Mouse (Mus musculus): ENCODE measurements around the gene Ago3.

The Ago3 gene

GRCm38 (mm10) chr4:126325281-126325861 is 104.0 kb downstream of the Ago3 start, which contains the start of gene Tekt2:
TSS of gene Tekt2 (minus strand) at chr4:126325688.
- no peak for TF ChIP-seq GATA4 (IDR thresholded peaks at IDR 0.05; ENCODE audit: insufficient replicate concordance, low read length)

GRCm38 (mm10) chr4:126324861-126325260 is 104.5 kb downstream of the Ago3 start:
- no peak for TF ChIP-seq GATA4 (IDR thresholded peaks at IDR 0.05; ENCODE audit: insufficient replicate concordance, low read length)

- no peak for TF ChIP-seq GATA4 (IDR thresholded peaks at IDR 0.05; ENCODE audit: insufficient replicate concordance, low read length)
Observed at GRCm38 (mm10) chr4:126322646-126323045, 106.7 kb downstream of the Ago3 start.

GRCm38 (mm10) chr4:126321854-126322511 is 107.4 kb downstream of the Ago3 start:
- no peak for TF ChIP-seq GATA4 (IDR thresholded peaks at IDR 0.05; ENCODE audit: insufficient replicate concordance, low read length)

- TF ChIP-seq GATA4 (IDR thresholded peaks at IDR 0.05; ENCODE audit: insufficient replicate concordance, low read length) = peak; percentile 33; the same call in 1 of the 2 replicates
Observed at GRCm38 (mm10) chr4:126321111-126321853, 108.1 kb downstream of the Ago3 start, which contains the start of gene Adprhl2. TSS of gene Adprhl2 (minus strand) at chr4:126321703.

- no peak for TF ChIP-seq GATA4 (IDR thresholded peaks at IDR 0.05; ENCODE audit: insufficient replicate concordance, low read length)
Observed at GRCm38 (mm10) chr4:126319806-126320205, 109.5 kb downstream of the Ago3 start.

GRCm38 (mm10) chr4:126316443-126317040 is 112.8 kb downstream of the Ago3 start:
- no peak for TF ChIP-seq GATA4 (IDR thresholded peaks at IDR 0.05; ENCODE audit: insufficient replicate concordance, low read length)

GRCm38 (mm10) chr4:126315931-126316330 is 113.4 kb downstream of the Ago3 start:
- TF ChIP-seq GATA4 (IDR thresholded peaks at IDR 0.05; ENCODE audit: insufficient replicate concordance, low read length) = no peak

- no peak for TF ChIP-seq GATA4 (IDR thresholded peaks at IDR 0.05; ENCODE audit: insufficient replicate concordance, low read length)
Observed at GRCm38 (mm10) chr4:126314393-126314792, 115.0 kb downstream of the Ago3 start.

- no peak for TF ChIP-seq GATA4 (IDR thresholded peaks at IDR 0.05; ENCODE audit: insufficient replicate concordance, low read length)
Observed at GRCm38 (mm10) chr4:126313202-126313601, 116.2 kb downstream of the Ago3 start.

GRCm38 (mm10) chr4:126311566-126312200 is 117.7 kb downstream of the Ago3 start:
- TF ChIP-seq GATA4 (IDR thresholded peaks at IDR 0.05; ENCODE audit: insufficient replicate concordance, low read length) = no peak

GRCm38 (mm10) chr4:126310344-126310743 is 119.0 kb downstream of the Ago3 start:
- no peak for TF ChIP-seq GATA4 (IDR thresholded peaks at IDR 0.05; ENCODE audit: insufficient replicate concordance, low read length)

GRCm38 (mm10) chr4:126309922-126310309 is 119.4 kb downstream of the Ago3 start:
- TF ChIP-seq GATA4 (IDR thresholded peaks at IDR 0.05; ENCODE audit: insufficient replicate concordance, low read length) = no peak

- TF ChIP-seq GATA4 (IDR thresholded peaks at IDR 0.05; ENCODE audit: insufficient replicate concordance, low read length) = no peak
Observed at GRCm38 (mm10) chr4:126309211-126309921, 120.0 kb downstream of the Ago3 start.
